Mouse (Mus musculus) granulocyte monocyte progenitor cell, adult 5-6 weeks (primary cell): ENCODE data around the gene Cd44. TPM values are rescaled to one million over a fixed set of nuclear protein-coding genes. Genes with fewer than 3 reads are reported as not detected.

ENCODE experiments used
- ATAC-seq: replicated peaks from 2 replicates; pipeline ENCODE4 v1.8.0; 2016; ENCODE audit warnings: mild to moderate bottlenecking, moderate TSS enrichment, inconsistent platforms; ENCODE audit not compliant: poor library complexity, severe bottlenecking
- total RNA-seq, 2 experiments: library from RNA; stranded (forward) in 1 of 2; stranded (reverse) in 1 of 2; fragments of 200-712, 200-1000 nt in 1 of 2; fragments of >200 nt in 1 of 2; fragmentation: Nextera tagmentation in 1 of 2; gene quantifications; 2 replicates each; pipeline ENCODE4 v1.2.3; 2014 to 2017

The Cd44 gene
- total RNA-seq, 2 experiments from 2014 or later, result 130 to 145 TPM

DNA sequence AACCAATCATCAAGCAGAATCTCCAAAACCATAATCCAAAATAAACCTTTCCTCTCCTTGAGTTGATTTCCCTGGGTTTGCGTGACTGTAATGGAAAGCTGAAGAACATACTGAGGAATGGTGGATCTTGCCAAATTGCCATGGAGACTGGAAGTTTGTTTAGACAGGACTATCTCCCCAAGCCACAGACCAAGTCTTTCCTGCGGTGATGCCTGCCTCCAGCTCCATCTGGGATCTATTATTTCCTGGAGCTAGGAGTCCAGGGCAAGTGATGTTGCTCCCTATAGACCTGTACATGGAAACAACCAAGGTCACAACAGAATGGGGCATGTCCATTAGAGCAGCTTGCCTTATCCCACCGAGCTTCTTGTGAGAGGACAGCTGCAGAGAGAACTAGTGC lies 15.1 kb upstream of the Cd44 start:
- ATAC-seq, result no peak

- no peak for ATAC-seq
Observed at GRCm38 (mm10) chr2:102914675-102915074, 13.2 kb upstream of the Cd44 start.

DNA sequence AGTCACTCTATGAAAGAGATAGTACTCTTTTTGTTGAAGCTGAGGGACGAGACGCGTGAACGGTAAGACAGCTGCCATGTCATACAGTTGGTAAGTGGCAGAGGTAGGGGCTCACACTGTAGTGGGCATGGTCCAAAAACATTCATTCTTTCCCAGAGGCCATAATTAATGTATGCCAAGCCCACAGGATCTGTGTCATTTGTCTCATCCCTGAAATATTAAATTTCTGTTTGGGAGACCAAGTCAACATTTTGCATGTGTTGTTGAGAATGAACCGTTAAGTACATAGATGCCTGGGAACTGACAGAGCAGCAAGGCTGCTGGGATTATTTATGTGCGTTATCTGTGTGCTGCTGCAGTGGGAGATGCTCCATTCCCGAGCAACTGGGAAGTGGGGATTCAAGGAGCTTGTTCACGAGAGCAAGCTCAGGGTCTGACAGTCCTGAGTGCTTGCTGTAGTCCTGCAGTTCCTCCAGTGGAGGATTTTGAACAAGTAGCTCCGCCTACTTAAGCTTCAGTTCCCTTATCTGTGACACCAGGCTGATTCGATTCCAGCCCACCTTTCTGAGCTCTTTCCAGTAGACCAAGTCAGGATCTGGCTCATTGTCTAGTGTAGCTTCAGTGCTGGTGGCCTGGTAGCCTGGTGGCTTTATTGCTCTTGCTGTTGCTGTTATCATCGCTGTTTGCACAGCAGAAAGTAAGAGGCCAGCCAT lies 12.5 kb upstream of the Cd44 start:
- peak; percentile 85 for ATAC-seq

- ATAC-seq, result no peak
Observed at GRCm38 (mm10) chr2:102912951-102913350, 11.5 kb upstream of the Cd44 start.

DNA sequence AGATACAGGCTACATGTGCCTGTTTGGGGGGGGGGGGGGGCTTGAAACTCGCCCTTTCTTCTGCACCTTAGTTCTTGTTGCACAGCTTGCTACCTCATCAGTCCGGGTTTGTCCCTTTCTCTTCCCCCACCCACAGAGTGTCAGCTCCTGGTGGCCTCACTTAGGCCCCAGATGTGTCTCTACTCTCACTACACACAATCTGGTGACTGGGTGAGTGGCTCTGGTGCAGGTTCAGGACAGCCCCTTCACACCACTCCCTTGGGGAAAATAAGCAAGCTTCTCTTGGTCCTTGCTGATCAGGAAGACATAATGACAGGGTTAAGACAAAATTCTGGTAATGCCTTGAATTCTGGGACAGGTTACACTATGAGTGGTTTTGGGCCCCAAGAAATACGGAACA lies 11.0 kb upstream of the Cd44 start:
- no peak for ATAC-seq

- no peak for ATAC-seq
Observed at GRCm38 (mm10) chr2:102909403-102909802, 7.9 kb upstream of the Cd44 start.

GRCm38 (mm10) chr2:102905604-102906003 lies 4.1 kb upstream of the Cd44 start:
- no peak for ATAC-seq

GRCm38 (mm10) chr2:102901828-102902223 lies 361 bp upstream of the Cd44 start:
- ATAC-seq, result no peak

DNA sequence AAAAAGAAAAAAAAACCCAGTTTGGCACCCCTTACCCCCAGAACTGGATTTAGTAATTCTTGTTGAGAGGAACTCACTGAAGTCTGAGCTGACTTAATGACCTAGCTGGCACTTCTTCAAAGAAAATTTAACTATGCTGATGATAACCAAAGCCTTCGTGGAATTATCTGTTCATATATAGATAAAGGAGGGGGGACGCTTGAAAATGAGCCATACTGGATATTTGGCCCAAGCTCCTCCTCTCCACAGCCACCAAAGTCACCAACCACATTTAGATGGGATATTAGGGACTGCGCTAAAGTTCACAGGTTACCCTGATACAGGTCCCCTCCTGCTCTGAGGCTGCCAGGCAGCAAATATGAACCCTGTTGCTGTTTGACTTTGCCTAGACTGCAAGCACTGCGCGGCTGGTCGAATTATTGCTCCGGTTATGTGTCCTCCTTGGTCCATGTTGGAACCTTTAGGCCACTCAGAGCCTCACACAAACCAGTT lies 1.2 kb downstream of the Cd44 start:
- ATAC-seq, result no peak

GRCm38 (mm10) chr2:102899238-102899637 lies 2.2 kb downstream of the Cd44 start:
- ATAC-seq, result peak; percentile 50

DNA sequence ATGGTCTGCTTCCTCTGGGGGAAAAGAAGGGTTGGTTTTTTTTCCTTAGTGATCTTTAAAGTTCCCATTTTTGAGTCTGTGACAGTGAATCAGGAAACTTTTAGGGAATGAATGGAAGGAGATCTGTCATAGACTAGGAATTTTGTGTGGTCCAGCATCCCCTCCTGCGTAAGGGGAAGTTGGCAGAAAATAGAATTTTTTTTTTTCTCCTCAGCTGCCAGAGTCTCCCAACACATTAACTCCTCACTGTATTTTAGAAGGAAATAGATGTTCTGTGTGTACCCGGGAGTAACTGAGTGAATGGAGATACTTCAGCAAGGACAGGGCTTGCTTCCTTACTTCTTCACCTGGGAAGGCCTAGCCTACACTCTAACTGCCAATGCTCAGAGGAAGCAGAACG lies 2.9 kb downstream of the Cd44 start:
- no peak for ATAC-seq

GRCm38 (mm10) chr2:102896154-102896553 lies 5.3 kb downstream of the Cd44 start:
- no peak for ATAC-seq

DNA sequence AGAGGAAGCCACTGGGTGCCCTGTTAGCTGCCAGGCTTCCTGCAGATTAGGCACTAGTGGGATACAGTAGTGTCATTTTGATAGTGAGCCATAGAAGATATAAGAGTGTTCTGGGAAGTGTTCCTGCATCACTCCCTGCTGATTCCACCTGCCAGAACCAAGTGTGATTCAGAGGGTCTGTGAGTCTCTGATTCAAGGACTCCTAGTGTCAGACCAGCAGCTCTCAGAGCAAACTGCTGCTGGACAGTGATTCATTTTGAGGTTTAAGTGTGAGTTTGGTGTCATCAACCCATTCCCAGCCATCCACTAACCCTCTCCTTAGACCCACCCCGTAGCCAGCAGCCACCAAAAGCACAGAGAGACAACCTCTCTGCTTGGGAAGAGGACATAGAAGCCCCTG lies 6.3 kb downstream of the Cd44 start:
- ATAC-seq, result no peak

- peak; percentile 46 for ATAC-seq
Observed at GRCm38 (mm10) chr2:102894785-102895184, 6.7 kb downstream of the Cd44 start.

GRCm38 (mm10) chr2:102888688-102889225 lies 12.7 kb downstream of the Cd44 start:
- ATAC-seq, result no peak

GRCm38 (mm10) chr2:102887137-102887536 lies 14.3 kb downstream of the Cd44 start:
- peak; percentile 68 for ATAC-seq

GRCm38 (mm10) chr2:102886306-102886935 lies 15.0 kb downstream of the Cd44 start:
- ATAC-seq, result no peak

- no peak for ATAC-seq
Observed at GRCm38 (mm10) chr2:102882597-102883272, 18.7 kb downstream of the Cd44 start.

DNA sequence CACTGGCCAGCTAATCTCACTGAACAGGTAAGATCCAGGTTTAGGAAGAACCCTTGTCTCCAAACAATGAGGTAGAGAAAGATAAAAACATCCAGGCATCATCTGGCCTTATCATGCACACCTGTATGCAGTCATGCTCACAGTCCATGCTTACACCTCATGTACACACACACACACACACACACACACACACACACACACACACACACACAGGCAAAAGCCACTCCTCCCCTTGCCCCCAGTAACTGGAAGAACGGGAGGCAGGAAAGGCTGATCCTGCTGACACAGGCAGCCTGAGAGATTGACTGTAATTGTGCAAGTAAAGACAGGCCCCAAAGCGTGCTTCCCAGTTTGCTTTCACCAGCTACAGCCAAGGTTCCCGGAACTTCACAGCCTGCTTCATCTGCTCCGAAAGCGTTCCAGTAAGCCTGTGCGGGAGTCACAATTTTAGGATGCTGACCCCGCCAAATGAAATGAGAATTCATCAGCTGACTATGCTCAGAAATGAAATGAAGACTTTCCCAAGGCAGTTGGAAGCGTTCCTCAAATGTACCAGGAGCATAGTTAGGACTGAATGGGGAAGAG lies 19.4 kb downstream of the Cd44 start:
- no peak for ATAC-seq

DNA sequence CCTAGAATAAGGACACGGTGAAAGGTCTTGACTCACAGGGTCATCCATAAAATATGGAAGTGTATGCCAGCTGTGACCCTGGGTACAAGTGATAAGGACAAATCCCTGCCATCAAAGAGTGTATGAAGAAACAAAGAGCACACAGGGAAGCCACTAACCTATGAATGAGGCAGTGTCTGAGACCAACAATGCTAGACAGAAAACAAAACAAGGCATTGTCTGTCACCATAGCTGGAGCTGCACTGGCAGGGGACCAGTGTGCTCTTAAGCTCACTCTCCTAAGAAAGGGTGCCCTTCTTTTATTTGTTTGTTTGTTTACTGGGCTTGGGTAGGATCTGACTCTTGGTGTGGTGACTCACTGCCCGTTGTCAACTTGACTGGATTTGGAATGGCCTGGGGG lies 23.0 kb downstream of the Cd44 start:
- no peak for ATAC-seq

DNA sequence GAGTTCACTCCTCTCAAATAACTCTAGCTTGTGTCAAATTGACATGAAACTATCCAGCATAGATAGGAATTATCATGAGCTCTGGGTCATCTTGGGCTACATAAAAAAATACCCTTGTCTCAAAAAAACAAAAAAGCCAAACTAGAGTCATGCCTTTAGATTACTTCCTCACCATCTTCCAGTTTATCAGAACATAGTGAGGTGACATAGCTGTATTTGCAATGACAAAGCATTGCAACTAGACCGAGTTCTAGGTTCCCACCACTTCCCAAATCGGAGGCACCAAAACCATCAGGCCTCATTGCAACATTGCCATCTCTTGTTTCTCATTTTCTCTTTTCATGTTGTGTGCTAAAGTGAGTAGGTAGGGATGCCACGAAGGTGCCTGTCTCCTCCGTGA lies 24.0 kb downstream of the Cd44 start:
- ATAC-seq, result peak; percentile 79
